Mouse (Mus musculus) central nervous system, embryonic 11.5 days (tissue): ENCODE measurements around the gene Gm15107. TPM values are rescaled to one million over a fixed set of nuclear protein-coding genes. Genes with fewer than 3 reads are reported as not detected.

Source experiments
- polyA plus RNA-seq: library from polyadenylated mRNA; depleted of rRNA; stranded (reverse); fragments of >200 nt; gene quantifications from 2 replicates; pipeline ENCODE4 v1.2.3, GENCODE M21; 2012; rRNA removed

The Gm15107 gene
- polyA plus RNA-seq, result not detected in 2 replicates

DNA sequence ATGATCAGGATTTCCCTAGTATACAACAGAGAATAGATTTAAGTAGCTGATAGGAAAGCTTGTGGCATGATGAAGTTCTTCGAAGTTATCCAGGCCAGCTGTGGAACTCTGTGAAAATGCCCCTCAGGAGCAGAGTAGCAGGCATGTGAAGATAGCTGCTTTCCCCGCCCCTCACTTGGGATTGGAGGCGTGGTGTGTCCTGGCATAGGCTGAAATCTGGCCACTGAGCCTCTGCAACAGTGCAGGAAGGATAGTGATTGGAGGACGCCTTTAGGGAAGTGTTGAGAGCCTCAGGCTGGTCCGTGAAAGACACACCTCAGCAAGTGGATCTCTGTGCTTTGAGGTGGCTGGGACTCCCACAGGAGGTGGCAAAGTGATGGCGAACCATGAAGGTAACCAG, at the start of gene Gm15107:
Gene Gm15107, plus strand, starts transcription at position 301 of the 400 bp plus-strand sequence.

Other genes starting within 250 kb of the Gm15107 start
- not detected in 2 replicates for gene Gm15080, start 187.7 kb upstream of the Gm15107 start, polyA plus RNA-seq